Mouse (Mus musculus) spleen, adult 2 months (tissue): ENCODE measurements around the gene Nampt.

Source experiments
- CTCF ChIP-seq: fragments of 200-500 bp; IDR thresholded peaks from 2 replicates; pipeline ENCODE4 v1.5.1; 2011; ENCODE audit warnings: mild to moderate bottlenecking, inconsistent platforms; ENCODE audit not compliant: insufficient read depth, insufficient read length, insufficient replicate concordance; ENCODE audit errors: extremely low read depth
- POLR2A ChIP-seq: fragments of 200-500 bp; IDR thresholded peaks from 2 replicates; pipeline ENCODE4 v1.6.1; 2011; ENCODE audit warnings: low read depth, low read length, inconsistent platforms

GRCm38 (mm10) chr12:32795765-32796471, 23.4 kb upstream of the Nampt start:
- TF ChIP-seq POLR2A (no peak), CTCF (no peak)
